Comparison of ENCODE assay signal across 8 mouse cellular contexts in genomic region chr7:126949403-126949792, GRCm38 (mm10). TPM values are rescaled to one million over a fixed set of nuclear protein-coding genes. Genes with fewer than 3 reads are reported as not detected.
DNase-seq lines count a peak whose midpoint lies in the region; ATAC-seq and TF ChIP-seq lines count a peak whose summit lies in the region.

Asphd1 (minus strand) TSS chr7:126949582.

- peak within 1 kb of the TSS; percentile 99 for H3K4me2 ChIP-seq in heart, embryonic 11.5 days
- peak within 1 kb of the TSS; percentile 87 for H3K4me2 ChIP-seq in neural tube, embryonic 14.5 days (ENCODE audit: low read depth, low read length)

- no peak within 1 kb of the TSS for H3K27ac ChIP-seq in heart, embryonic 11.5 days (ENCODE audit: low read depth, low read length)
- H3K27ac ChIP-seq in MEL (ENCODE audit: control insufficient read depth, low read depth, low read length): no peak within 1 kb of the TSS
- peak within 1 kb of the TSS; percentile 87 for H3K27ac ChIP-seq in neural tube, embryonic 14.5 days (ENCODE audit: low read depth, low read length)

- H3K4me1 ChIP-seq in heart, embryonic 11.5 days (ENCODE audit: control insufficient read depth, insufficient read depth, low read length): peaks cover 13% of the 10 kb centered on the region
- peaks cover 0 to 9% of the 10 kb centered on the region in 2 experiments; a peak in 2 of 4 replicates for H3K4me1 ChIP-seq in MEL (ENCODE audit: control insufficient read depth in 1 of 2, insufficient read depth in 2 of 2, low read length in 2 of 2)
- peaks cover 22% of the 10 kb centered on the region for H3K4me1 ChIP-seq in neural tube, embryonic 14.5 days (ENCODE audit: control insufficient read depth, insufficient read depth, low read length)

- no peak for TF ChIP-seq RAD21 in MEL (IDR thresholded peaks at IDR 0.05; ENCODE audit: low read depth, low read length)

- H3K4me3 ChIP-seq in heart, embryonic 11.5 days (ENCODE audit: low read depth, low read length): peak within 1 kb of the TSS; percentile 51
- H3K4me3 ChIP-seq in MEL (ENCODE audit: control insufficient read depth in 1 of 2, insufficient read depth in 1 of 2, low read depth in 2 of 2, low read length in 2 of 2): peak within 1 kb of the TSS in 1 of 2 experiments; percentile 26; a peak in 2 of 4 replicates
- H3K4me3 ChIP-seq in neural tube, embryonic 14.5 days (ENCODE audit: low read depth, low read length): peak within 1 kb of the TSS; percentile 48

- H3K9ac ChIP-seq in heart, embryonic 11.5 days (ENCODE audit: low read depth, low read length): no peak within 1 kb of the TSS
- H3K9ac ChIP-seq in MEL (ENCODE audit: control insufficient read depth, low read depth, low read length, poor library complexity, severe bottlenecking): peak within 1 kb of the TSS; percentile 5
- peak within 1 kb of the TSS; percentile 74 for H3K9ac ChIP-seq in neural tube, embryonic 14.5 days (replicated peaks; ENCODE audit: low read depth, low read length)

- WGBS in heart, embryonic 11.5 days (ENCODE audit: insufficient replicate concordance): 1% methylated on average over 21 of the region's 21 CpGs
- under 1% methylated on average over 21 of the region's 21 CpGs for whole genome bisulfite sequencing in neural tube, embryonic 14.5 days

- no peaks in the 10 kb centered on the region for H3K36me3 ChIP-seq in heart, embryonic 11.5 days (ENCODE audit: control insufficient read depth, insufficient read depth, low read length)
- no peaks in the 10 kb centered on the region; a peak in 1 of 4 replicates for H3K36me3 ChIP-seq in MEL (ENCODE audit: control insufficient read depth in 1 of 2, insufficient read depth in 2 of 2, low read length in 2 of 2)
- peaks cover 5% of the 10 kb centered on the region; the same call in 1 of the 2 replicates for H3K36me3 ChIP-seq in neural tube, embryonic 14.5 days (ENCODE audit: control insufficient read depth, insufficient read depth, low read length)

- DNase-seq in heart, adult 9 months (ENCODE audit: low spot score in 2 of 2): no peak
- DNase-seq in MEL (ENCODE audit: low read depth, low spot score): no peak
- DNase-seq in frontal cortex, postnatal 14 days (ENCODE audit: low spot score in 2 of 2): peak; percentile 62 to 69
- DNase-seq in left cerebral cortex, postnatal 10 days (ENCODE audit: extremely low spot score in 1 of 2, low spot score in 2 of 2): peak; percentile 73 to 87
- DNase-seq in MN1 (ENCODE audit: low spot score): no peak
- DNase-seq in lung, postnatal 36 days: no peak

- intact Hi-C loops in left cerebral cortex, postnatal 10 days (cut with DNase I): loop anchor here (2.0 kb wide), 1 partner anchor 155 kb away; no protein-coding TSS in a partner anchor

- no peaks in the 10 kb centered on the region for H3K9me3 ChIP-seq in heart, embryonic 11.5 days (replicated peaks; ENCODE audit: control insufficient read depth, low read length)
- H3K9me3 ChIP-seq in MEL (replicated peaks; ENCODE audit: insufficient read depth, low read length): no peaks in the 10 kb centered on the region
- no peaks in the 10 kb centered on the region for H3K9me3 ChIP-seq in neural tube, embryonic 14.5 days (ENCODE audit: control insufficient read depth, low read length)

- ATAC-seq in heart, embryonic 11.5 days (replicated peaks; ENCODE audit: insufficient number of reproducible peaks, low FRiP score, low TSS enrichment): peak; percentile 44
- ATAC-seq in neural tube, embryonic 14.5 days (ENCODE audit: low read depth): peak; percentile 55

- TF ChIP-seq CTCF in MEL (IDR thresholded peaks at IDR 0.05 in 2 of 3, conservative IDR thresholded peaks at IDR 0.05 in 1 of 3; ENCODE audit: control insufficient read depth in 1 of 3, insufficient read depth in 1 of 3, low read depth in 2 of 3, low read length in 3 of 3, poor library complexity in 1 of 3, severe bottlenecking in 1 of 3): no peak

- peaks cover 49% of the 10 kb centered on the region for H3K27me3 ChIP-seq in heart, embryonic 11.5 days (ENCODE audit: control insufficient read depth, insufficient read depth, low read length)
- H3K27me3 ChIP-seq in MEL (ENCODE audit: control insufficient read depth in 1 of 2, insufficient read depth in 2 of 2, low read length in 2 of 2): no peaks in the 10 kb centered on the region
- H3K27me3 ChIP-seq in neural tube, embryonic 14.5 days (ENCODE audit: control insufficient read depth, insufficient read depth, low read length): no peaks in the 10 kb centered on the region

- TF ChIP-seq EP300 in MEL (IDR thresholded peaks at IDR 0.05; ENCODE audit: low read depth in 1 of 2, low read length in 2 of 2): no peak

- H3K79me2 ChIP-seq in MEL (ENCODE audit: control insufficient read depth, insufficient read depth, low read length, poor library complexity): no peaks in the 10 kb centered on the region

- no peak for TF ChIP-seq POLR2A in MEL (IDR thresholded peaks at IDR 0.05; ENCODE audit: control insufficient read depth in 1 of 2, insufficient read depth in 1 of 2, low read depth in 1 of 2, low read length in 2 of 2, poor library complexity in 1 of 2)

TF ChIP-seq in MEL, 35 proteins besides CTCF, POLR2A, EP300 and RAD21:
- TF ChIP-seq GATA1 (IDR thresholded peaks at IDR 0.05; ENCODE audit: low read depth, low read length): no peak
- TF ChIP-seq NELFE (IDR thresholded peaks at IDR 0.05; ENCODE audit: low read depth, low read length): no peak

RNA-seq across cellular contexts. Expression of gene Asphd1, which starts in this region (rescaled TPM):
- polyA plus RNA-seq in heart, embryonic 11.5 days (2014; fragmentation: Nextera tagmentation; extraction: Ambion mirVana): 0.23 TPM in 1 of 2 replicates, not detected in the other
- total RNA-seq in MEL (2012; rRNA removed): 0.15 TPM in 1 of 2 replicates, not detected in the other
- under 1 TPM in 1 of 2 experiments, not detected in 1; 0.74 TPM for polyA plus RNA-seq in MEL (2012; ENCODE audit: insufficient read depth in 1 of 2, insufficient read length in 2 of 2, low read depth in 1 of 2, low replicate concordance in 2 of 2, missing spikeins in 1 of 2)
- total RNA-seq in left cerebral cortex, postnatal 10 days (2021): 10 to 100 TPM; 49.0 to 58.8 TPM
- 5.8 and 10.6 TPM in 2 replicates for polyA plus RNA-seq in neural tube, embryonic 14.5 days (2014; fragmentation: Nextera tagmentation; extraction: Ambion mirVana)

Comparison
In these comparisons a context has a peak if more than half of its experiments do, and no peak if none do; other contexts are left out.
1. RNA of gene Asphd1 (total RNA-seq): 49.0 to 58.8 TPM in left cerebral cortex, postnatal 10 days; 0.15 TPM in MEL; every median in the first group is over 10 times any median in the second.
2. Peak in ATAC-seq, H3K4me3 ChIP-seq and H3K4me2 ChIP-seq in heart, embryonic 11.5 days; RNA of the gene not detected or under 1 TPM.
3. DNase-seq: peak in frontal cortex, postnatal 14 days (2 of 2) and left cerebral cortex, postnatal 10 days (2 of 2); none in heart, adult 9 months (0 of 2), MEL (single experiment), MN1 (single experiment) and lung, postnatal 36 days (single experiment).